Mouse (Mus musculus): ENCODE measurements around the gene Adgb.
"Not testable (repeated sequence)": the region's sequence is repeated elsewhere in the genome, so short reads cannot be mapped to it uniquely, and the experiment has no call there.

Adgb gene

GRCm38 (mm10) chr10:10471961-10472610 is at the start of gene Adgb:
TSS of gene Adgb (minus strand) at chr10:10472326.
- peak; percentile 27 for DNase-seq (ENCODE audit: low read depth, low spot score)

DNA sequence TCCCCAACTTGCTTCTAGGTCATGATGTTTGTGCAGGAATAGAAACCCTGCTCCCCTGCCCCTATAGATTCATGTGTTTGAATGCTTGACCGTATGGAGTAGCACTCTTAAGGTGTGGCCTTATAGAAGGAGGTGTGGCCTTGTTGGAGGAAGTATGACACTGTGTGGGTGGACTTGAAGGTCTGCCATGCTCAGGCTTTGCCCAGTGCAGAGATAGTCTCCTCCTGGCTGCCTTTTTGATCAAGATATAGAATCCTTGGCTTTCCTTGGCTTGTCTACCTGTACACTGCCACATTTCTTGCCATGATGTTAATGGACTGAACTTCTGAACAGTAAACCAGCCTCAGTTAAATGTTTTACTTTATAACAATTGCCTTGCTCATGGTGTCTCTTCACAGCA is 8.0 kb upstream of the Adgb start:
- no peak for DNase-seq (ENCODE audit: low read depth, low spot score)

DNA sequence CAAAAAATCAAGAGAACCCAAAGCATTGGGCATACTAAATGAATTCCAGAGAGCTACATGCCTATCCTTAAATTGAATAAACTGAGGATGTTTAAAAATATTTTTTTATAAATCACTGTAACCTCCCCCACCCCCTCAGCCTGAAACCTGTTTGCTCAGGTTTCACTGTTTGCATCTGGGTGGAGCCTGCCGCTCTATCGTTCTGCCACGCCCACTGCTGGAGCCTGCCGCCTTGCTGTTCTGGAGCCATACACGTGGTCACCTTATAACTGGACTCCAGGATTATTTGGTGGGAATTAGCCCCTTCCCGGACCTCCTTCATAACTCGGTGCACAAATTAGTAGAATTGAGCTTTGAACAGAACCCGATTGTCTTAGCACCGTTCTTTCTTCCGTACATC is 5.3 kb upstream of the Adgb start:
- DNase-seq (ENCODE audit: low read depth, low spot score) = not testable (repeated sequence)

- no peak for DNase-seq (ENCODE audit: low read depth, low spot score)
Observed at GRCm38 (mm10) chr10:10476956-10477355, 4.8 kb upstream of the Adgb start.

GRCm38 (mm10) chr10:10476549-10476948 is 4.4 kb upstream of the Adgb start:
- DNase-seq (ENCODE audit: low read depth, low spot score) = no peak

DNA sequence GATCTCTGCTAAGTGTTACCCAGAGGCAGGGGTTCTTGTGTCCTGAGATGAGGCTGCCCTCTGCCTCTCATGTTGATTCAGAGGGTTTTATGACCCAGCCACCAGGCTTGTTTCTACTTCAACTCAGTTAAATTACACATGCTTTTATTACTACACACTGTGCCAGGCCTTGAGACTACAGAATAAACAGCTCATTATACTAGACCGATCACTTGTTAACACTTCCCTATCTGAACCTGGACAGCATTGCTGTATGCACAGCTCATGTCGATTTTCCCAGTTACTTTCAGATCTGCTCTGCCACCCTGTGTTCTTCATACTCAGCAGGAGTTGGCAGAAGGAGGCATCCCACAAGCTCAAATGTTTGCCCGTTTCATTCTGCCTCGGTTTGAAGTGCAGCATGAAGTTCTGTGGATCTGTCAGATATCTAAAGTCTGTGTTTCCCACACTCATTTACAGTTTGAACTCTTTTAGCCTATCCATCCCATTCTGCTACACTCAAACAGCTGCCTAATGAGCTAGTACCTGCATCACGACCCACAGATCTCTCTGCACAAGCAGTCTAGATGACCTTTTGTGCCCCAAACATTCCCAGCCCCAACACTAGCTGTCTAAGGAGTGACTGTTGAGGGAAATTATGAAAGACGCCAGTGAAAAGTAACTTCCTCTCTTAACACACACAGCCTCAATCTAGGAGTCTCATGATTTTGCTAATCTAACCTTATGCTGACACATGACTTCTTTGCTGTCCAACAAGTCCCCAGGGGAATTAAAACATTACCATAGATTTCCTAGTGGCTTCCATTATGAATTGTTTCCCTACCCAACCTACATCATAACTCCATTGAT is 3.2 kb downstream of the Adgb start:
- DNase-seq (ENCODE audit: low read depth, low spot score) = no peak

GRCm38 (mm10) chr10:10460113-10460512 is 12.0 kb downstream of the Adgb start:
- DNase-seq (ENCODE audit: low read depth, low spot score) = no peak

- no peak for DNase-seq (ENCODE audit: low read depth, low spot score)
Observed at GRCm38 (mm10) chr10:10456991-10457390, 15.1 kb downstream of the Adgb start.

DNA sequence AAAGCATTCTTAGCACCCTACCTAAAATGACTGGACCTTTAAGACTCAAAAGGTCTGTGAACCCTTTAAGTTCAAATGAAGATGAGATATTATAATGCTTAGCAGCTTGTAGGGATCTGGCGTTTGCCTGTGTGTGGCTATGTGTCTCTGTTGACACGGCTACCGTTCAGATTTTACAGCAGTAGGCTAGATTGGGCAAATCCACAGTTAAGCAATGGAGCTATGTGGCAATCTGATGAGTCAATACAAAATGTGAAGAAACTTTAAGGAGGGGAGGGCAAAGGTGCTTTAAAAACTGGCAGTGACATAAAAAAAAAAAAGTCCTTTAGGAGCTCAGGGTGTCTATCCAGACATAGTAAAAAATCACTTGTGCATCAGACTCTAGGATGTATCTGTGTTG is 23.1 kb downstream of the Adgb start:
- DNase-seq (ENCODE audit: low read depth, low spot score) = no peak

DNA sequence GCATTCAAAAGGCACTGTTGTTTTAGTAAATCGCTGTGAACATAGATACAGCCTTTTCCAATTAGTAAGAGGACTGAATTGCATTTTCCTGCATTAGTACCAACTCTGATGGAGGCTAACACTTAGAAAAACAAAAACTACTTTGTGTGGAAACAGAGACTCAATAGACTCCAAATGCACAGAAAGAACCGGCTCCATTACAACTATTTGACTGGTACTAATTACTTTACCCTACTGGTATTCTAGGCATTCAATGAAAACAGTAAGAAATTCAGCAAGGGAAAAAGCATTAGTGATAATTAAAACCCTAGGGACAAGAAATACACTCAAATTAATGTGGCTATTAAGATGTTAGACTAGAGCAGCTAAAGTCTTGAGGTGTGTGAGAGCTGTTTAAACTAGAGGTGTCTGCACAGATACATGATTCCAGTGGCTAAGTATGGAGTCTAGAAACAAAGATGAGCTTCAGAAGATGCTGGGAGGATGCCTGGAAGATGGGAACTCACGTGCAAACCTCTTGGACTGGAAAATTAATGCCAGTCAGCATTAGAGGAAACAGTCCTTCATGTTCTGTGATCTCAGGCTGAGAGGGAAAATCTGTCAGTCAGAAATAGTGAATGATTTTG is 27.2 kb downstream of the Adgb start:
- no peak for DNase-seq (ENCODE audit: low read depth, low spot score)

- DNase-seq (ENCODE audit: low read depth, low spot score) = no peak
Observed at GRCm38 (mm10) chr10:10443558-10443957, 28.6 kb downstream of the Adgb start.

- DNase-seq (ENCODE audit: low read depth, low spot score) = no peak
Observed at GRCm38 (mm10) chr10:10435014-10435413, 37.1 kb downstream of the Adgb start.

DNA sequence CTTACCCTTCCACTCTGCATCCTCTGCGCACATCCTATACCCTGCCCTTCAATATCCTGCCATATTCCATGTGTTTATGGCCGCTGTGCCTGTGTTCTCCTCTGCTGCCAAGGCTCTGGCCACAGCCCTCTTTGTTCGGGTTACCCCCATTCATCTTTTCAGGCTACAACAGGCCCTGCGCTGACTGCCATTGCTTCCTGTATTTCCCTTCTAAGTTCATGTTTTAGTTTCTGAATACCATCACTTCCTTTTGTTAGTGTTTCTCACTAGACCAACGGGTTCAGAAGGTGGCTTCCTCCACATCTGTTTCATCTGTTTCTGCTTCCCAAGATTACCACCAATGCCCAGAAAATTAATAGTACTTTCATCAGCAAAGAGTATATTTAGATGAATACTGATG is 42.5 kb downstream of the Adgb start:
- no peak for DNase-seq (ENCODE audit: low read depth, low spot score)

- DNase-seq (ENCODE audit: low read depth, low spot score) = no peak
Observed at GRCm38 (mm10) chr10:10429032-10429431, 43.1 kb downstream of the Adgb start.

GRCm38 (mm10) chr10:10424383-10424782 is 47.7 kb downstream of the Adgb start:
- no peak for DNase-seq (ENCODE audit: low read depth, low spot score)

GRCm38 (mm10) chr10:10411046-10411445 is 61.1 kb downstream of the Adgb start:
- no peak for DNase-seq (ENCODE audit: low read depth, low spot score)

GRCm38 (mm10) chr10:10408166-10408565 is 64.0 kb downstream of the Adgb start:
- DNase-seq (ENCODE audit: low read depth, low spot score) = peak; percentile 12

- DNase-seq (ENCODE audit: low read depth, low spot score) = no peak
Observed at GRCm38 (mm10) chr10:10395784-10396481, 76.2 kb downstream of the Adgb start.

- DNase-seq (ENCODE audit: low read depth, low spot score) = no peak
Observed at GRCm38 (mm10) chr10:10374629-10375028, 97.5 kb downstream of the Adgb start.

DNA sequence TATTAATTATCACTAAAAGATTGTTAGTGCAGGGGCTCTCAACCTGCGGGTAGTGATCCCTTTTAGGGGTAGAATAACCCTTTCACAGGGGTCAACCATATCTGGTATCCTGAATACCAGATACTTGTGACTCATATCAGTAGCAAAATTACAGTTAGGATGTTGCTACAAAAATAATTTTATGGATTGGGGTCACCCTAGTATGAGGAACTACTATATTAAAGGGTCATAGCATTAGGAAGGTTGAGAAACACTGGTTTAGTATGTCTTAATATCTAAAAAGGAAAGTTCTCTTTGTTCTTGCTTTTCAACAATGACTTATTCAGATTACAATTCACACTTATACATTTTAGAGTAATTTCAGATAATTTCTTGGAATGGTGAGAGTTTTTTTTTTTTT is 108.1 kb downstream of the Adgb start:
- no peak for DNase-seq (ENCODE audit: low read depth, low spot score)

- peak; percentile 65 for DNase-seq (ENCODE audit: low read depth, low spot score)
Observed at GRCm38 (mm10) chr10:10355605-10356227, 116.4 kb downstream of the Adgb start.

GRCm38 (mm10) chr10:10352184-10352583 is 119.9 kb downstream of the Adgb start:
- no peak for DNase-seq (ENCODE audit: low read depth, low spot score)

Measured in ES-CJ7 (cell line).